Comparison of ENCODE assay signal across 8 mouse cellular contexts in genomic region chr12:65073611-65074178, GRCm38 (mm10). TPM values are rescaled to one million over a fixed set of nuclear protein-coding genes. Genes with fewer than 3 reads are reported as not detected.
A peak's percentile ranks its signal among the peaks of the same experiment; 100 is the strongest.
DNase-seq lines count a peak whose midpoint lies in the region; ATAC-seq and TF ChIP-seq lines count a peak whose summit lies in the region.

Gene Fkbp3, minus strand, starts transcription at chr12:65074007.

- peak; percentile 93 for DNase-seq in ES-E14 (ENCODE audit: low read depth, low spot score)
- DNase-seq in cerebellum, adult 11-12 months, result peak; percentile 98
- peak; percentile 96 for DNase-seq in heart, postnatal 25 days (ENCODE audit: low spot score)
- peak; percentile 97 for DNase-seq in layer of hippocampus, adult 18-20 months (ENCODE audit: low spot score in 2 of 2)
- peak; percentile 98 for DNase-seq in lung, adult 2 months
- DNase-seq in thymus, adult 18-20 months, result peak; percentile 93 to 95

- TF ChIP-seq CTCF in lung, adult 2 months (IDR thresholded peaks at IDR 0.05; ENCODE audit: insufficient read depth, low read length), result no peak

- no peaks in the 10 kb centered on the region for H3K9me3 ChIP-seq in ES-E14 (ENCODE audit: control insufficient read depth, insufficient read depth, low read depth, low read length)
- H3K9me3 ChIP-seq in forebrain, embryonic 15.5 days, result no peaks in the 10 kb centered on the region

- H3K27me3 ChIP-seq in forebrain, embryonic 15.5 days, result no peaks in the 10 kb centered on the region

- H3K9ac ChIP-seq in ES-E14 (ENCODE audit: insufficient read depth, low read depth, low read length, poor library complexity, severe bottlenecking), result peak within 1 kb of the TSS; percentile 94
- H3K9ac ChIP-seq in forebrain, embryonic 15.5 days (replicated peaks), result peak within 1 kb of the TSS; percentile 97

- peaks cover 6% of the 10 kb centered on the region for H3K36me3 ChIP-seq in ES-E14 (ENCODE audit: control insufficient read depth, insufficient read depth, low read length, poor library complexity, severe bottlenecking)
- peaks cover 5% of the 10 kb centered on the region for H3K36me3 ChIP-seq in forebrain, embryonic 15.5 days

- peak within 1 kb of the TSS; percentile 50 for H3K27ac ChIP-seq in ES-E14 (ENCODE audit: insufficient read depth, low read depth, low read length, poor library complexity, severe bottlenecking)
- peak within 1 kb of the TSS; percentile 91 for H3K27ac ChIP-seq in forebrain, embryonic 15.5 days (replicated peaks)

- in situ Hi-C loops in ES-E14 (cut with MboI; ENCODE audit: low sequenced_read_pairs in 2 of 2, unreplicated experiment in 2 of 2), result no loop called here

- H3K4me2 ChIP-seq in forebrain, embryonic 15.5 days (replicated peaks), result peak within 1 kb of the TSS; percentile 80

- under 1% methylated on average over 49 of the region's 49 CpGs for WGBS in forebrain, embryonic 15.5 days
- WGBS in lung, adult 2 months, result under 1% methylated on average over 49 of the region's 49 CpGs

- peak; percentile 81; the same call in 1 of the 2 replicates for TF ChIP-seq POLR2A in lung, adult 2 months (IDR thresholded peaks at IDR 0.05; ENCODE audit: borderline replicate concordance, extremely low read depth, low read depth, low read length)

- intact Hi-C loops in heart, postnatal 25 days (cut with DNase I), result loop anchor here (5.0 kb wide), 2 partner anchors 36 to 106 kb away; partner anchors contain the start of genes Klhl28, Prpf39 and Togaram1

- peak; percentile 99 for ATAC-seq in forebrain, embryonic 15.5 days (replicated peaks)
- ATAC-seq in neutrophil, adult 5-6 weeks (ENCODE audit: extremely low read depth, insufficient number of reproducible peaks, low FRiP score, poor library complexity, severe bottlenecking), result peak; percentile 91

- H3K4me3 ChIP-seq in ES-E14 (ENCODE audit: insufficient read depth in 1 of 2, low read depth in 1 of 2, low read length in 2 of 2, poor library complexity in 1 of 2, severe bottlenecking in 1 of 2), result peak within 1 kb of the TSS; percentile 86 to 95
- peak within 1 kb of the TSS; percentile 81 for H3K4me3 ChIP-seq in forebrain, embryonic 15.5 days
- peak within 1 kb of the TSS; percentile 95 for H3K4me3 ChIP-seq in lung, adult 2 months (replicated peaks; ENCODE audit: extremely low read depth, low read depth, low read length)

- H3K4me1 ChIP-seq in ES-E14 (ENCODE audit: control insufficient read depth in 2 of 2, insufficient read depth in 2 of 2, low read length in 2 of 2, poor library complexity in 1 of 2), result peaks cover 0 to 7% of the 10 kb centered on the region in 2 experiments; a peak in 2 of 4 replicates
- H3K4me1 ChIP-seq in forebrain, embryonic 15.5 days, result peaks cover 46% of the 10 kb centered on the region
- peaks cover 3% of the 10 kb centered on the region for H3K4me1 ChIP-seq in lung, adult 2 months (ENCODE audit: control insufficient read depth, insufficient read depth, low read length)

TF ChIP-seq in ES-E14, 5 proteins besides CTCF, POLR2A, EP300 and RAD21:
- TF ChIP-seq HCFC1 (IDR thresholded peaks at IDR 0.05; ENCODE audit: borderline replicate concordance, insufficient read depth, low read length) (peak; percentile 57; the same call in 1 of the 2 replicates), ZC3H11A (IDR thresholded peaks at IDR 0.05; ENCODE audit: borderline replicate concordance, low read depth, low read length) (no peak), CHD2 (IDR thresholded peaks at IDR 0.05; ENCODE audit: low read depth, low read length) (no peak), MAFK (IDR thresholded peaks at IDR 0.05; ENCODE audit: insufficient read depth, low read depth, low read length) (no peak), ZNF384 (IDR thresholded peaks at IDR 0.05; ENCODE audit: low read depth, low read length) (no peak)
TF ChIP-seq in ES-E14: peak in this region for 1.

RNA-seq across cellular contexts. Expression of gene Fkbp3, which starts in this region (rescaled TPM):
- total RNA-seq in ES-E14 (2012; rRNA removed), result 214 and 281 TPM in 2 replicates
- polyA plus RNA-seq in forebrain, embryonic 15.5 days (2015; fragmentation: Nextera tagmentation; extraction: Ambion mirVana), result 438 and 488 TPM in 2 replicates
- total RNA-seq in heart, postnatal 25 days (2021), result 100 to 1,000 TPM; 235 to 260 TPM
- total RNA-seq in layer of hippocampus, adult 18-20 months (2021), result 100 to 1,000 TPM; 140 to 149 TPM
- 23.4 and 23.8 TPM in 2 replicates for polyA plus RNA-seq in lung, adult 2 months (2012; rRNA removed)
- total RNA-seq in neutrophil, adult 5-6 weeks (2017), result 100 and 114 TPM in 2 replicates

Comparison
In these comparisons a context has a peak if more than half of its experiments do, and no peak if none do; other contexts are left out.
1. Peak in every context shown above with its lines: DNase-seq, ATAC-seq, H3K4me3 ChIP-seq and H3K27ac ChIP-seq.
2. RNA of gene Fkbp3 (polyA plus RNA-seq): 438 to 488 TPM in forebrain, embryonic 15.5 days; 23.4 to 23.8 TPM in lung, adult 2 months; every median in the first group is over 10 times any median in the second.